Mouse (Mus musculus): ENCODE measurements around the gene Itga2b. TPM values are rescaled to one million over a fixed set of nuclear protein-coding genes. Genes with fewer than 3 reads are reported as not detected.
"Not testable (repeated sequence)": the region's sequence is repeated elsewhere in the genome, so short reads cannot be mapped to it uniquely, and the experiment has no call there.

Itga2b gene
- polyA plus RNA-seq, 1 experiment from 2014 or later = 10.1 TPM

DNA sequence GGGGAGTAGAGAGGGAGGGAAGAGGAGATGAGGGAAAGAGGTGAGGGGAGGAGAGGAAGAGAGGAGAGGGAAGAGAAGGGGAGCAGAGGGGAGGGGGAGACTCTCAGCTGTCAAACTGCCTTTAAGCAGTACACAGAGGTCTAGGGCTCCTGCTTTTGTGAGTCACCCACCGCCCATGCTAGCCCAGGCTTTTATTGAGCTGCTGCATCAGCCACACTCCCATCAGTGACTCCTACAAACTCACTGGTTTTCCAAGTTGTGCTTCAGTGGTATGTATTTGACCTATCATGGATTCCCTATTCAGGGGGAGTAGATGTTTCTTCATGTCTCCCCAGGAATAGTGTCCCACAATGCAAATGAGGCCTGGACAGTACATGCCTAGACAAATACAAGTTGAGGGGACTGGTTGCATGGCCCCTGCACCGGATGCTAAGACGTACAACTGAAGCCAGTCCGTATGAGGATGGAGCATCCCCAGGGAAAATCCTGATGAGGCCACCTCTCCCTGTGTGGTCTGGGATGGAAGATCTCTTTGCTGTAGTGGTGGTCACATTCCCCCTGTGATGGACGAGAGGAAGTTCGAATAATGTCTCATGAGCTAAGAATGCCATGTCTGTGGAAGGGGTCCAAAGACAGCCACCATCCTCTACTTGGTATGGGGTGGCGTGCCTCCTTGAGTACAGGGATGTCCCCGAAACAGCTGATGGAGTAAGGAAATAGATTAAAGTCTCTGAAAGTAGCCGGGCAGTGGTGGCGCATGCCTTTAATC, 54.7 kb downstream of the Itga2b start:
- no peaks in the 10 kb centered on the region for H3K9me3 ChIP-seq
- no peaks in the 10 kb centered on the region for H3K4me1 ChIP-seq (replicated peaks)
- H3K27me3 ChIP-seq = no peaks in the 10 kb centered on the region
- H3K4me3 ChIP-seq = no peak overlapping the region
- no peak overlapping the region for H3K27ac ChIP-seq (replicated peaks)
- WGBS = 72% methylated on average over 10 of the region's 10 CpGs
- H3K4me2 ChIP-seq = no peak overlapping the region
- ATAC-seq (ENCODE audit: low FRiP score, low read depth) = no peak
- no peaks in the 10 kb centered on the region for H3K36me3 ChIP-seq
- no peak overlapping the region for H3K9ac ChIP-seq

DNA sequence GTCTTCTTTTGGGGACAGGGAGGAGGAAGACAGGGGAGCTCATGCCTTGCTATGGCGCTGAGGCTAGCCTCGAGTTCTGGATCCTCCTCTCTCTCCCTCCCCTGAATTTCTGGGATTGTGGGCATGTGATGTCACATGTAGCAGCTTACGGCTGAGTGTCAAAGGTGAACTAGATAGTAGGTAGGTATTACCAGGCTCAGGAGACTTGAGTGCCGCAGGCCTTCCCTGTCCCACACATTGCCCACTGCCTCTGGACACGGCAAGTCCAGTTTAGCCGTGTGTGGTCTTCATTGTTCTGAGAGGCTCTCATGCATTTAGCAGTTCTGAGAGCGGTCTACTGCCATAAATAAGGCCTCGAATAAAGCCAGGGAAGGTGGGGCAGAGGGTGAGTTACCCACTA, 56.9 kb downstream of the Itga2b start:
- H3K27ac ChIP-seq (replicated peaks) = no peak overlapping the region
- ATAC-seq (ENCODE audit: low FRiP score, low read depth) = no peak
- peaks cover 7% of the 10 kb centered on the region for H3K4me1 ChIP-seq (replicated peaks)
- no peaks in the 10 kb centered on the region for H3K27me3 ChIP-seq
- no peak overlapping the region for H3K9ac ChIP-seq
- H3K9me3 ChIP-seq = no peaks in the 10 kb centered on the region
- H3K4me3 ChIP-seq = no peak overlapping the region
- H3K36me3 ChIP-seq = no peaks in the 10 kb centered on the region
- no peak overlapping the region for H3K4me2 ChIP-seq
- 79% methylated on average over 8 of the region's 8 CpGs for WGBS

DNA sequence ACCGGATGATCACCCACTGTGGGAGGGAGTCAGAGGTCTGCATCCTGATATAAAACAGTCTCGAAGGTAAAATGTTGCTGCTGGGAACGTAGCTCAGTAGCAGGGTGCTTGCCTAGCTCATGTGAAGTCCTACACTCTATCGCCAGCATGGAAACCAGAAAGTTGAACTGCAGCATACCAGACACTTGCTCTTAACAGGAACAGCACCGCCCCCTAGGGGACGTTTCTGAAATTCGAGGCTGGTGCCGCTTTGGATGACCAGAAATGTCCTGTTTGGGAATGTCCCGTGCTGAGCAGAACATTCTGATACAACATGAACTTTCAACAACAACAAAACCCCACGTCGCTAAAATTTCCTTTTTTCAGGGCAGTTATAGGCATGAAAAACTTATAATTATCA, 58.2 kb downstream of the Itga2b start:
- H3K4me1 ChIP-seq (replicated peaks) = peaks cover 13% of the 10 kb centered on the region
- no peaks in the 10 kb centered on the region for H3K9me3 ChIP-seq
- H3K36me3 ChIP-seq = no peaks in the 10 kb centered on the region
- H3K4me2 ChIP-seq = no peak overlapping the region
- H3K9ac ChIP-seq = no peak overlapping the region
- no peak overlapping the region for H3K27ac ChIP-seq (replicated peaks)
- WGBS = 6% methylated on average over 11 of the region's 11 CpGs
- no peaks in the 10 kb centered on the region for H3K27me3 ChIP-seq
- ATAC-seq (ENCODE audit: low FRiP score, low read depth) = no peak
- no peak overlapping the region for H3K4me3 ChIP-seq

DNA sequence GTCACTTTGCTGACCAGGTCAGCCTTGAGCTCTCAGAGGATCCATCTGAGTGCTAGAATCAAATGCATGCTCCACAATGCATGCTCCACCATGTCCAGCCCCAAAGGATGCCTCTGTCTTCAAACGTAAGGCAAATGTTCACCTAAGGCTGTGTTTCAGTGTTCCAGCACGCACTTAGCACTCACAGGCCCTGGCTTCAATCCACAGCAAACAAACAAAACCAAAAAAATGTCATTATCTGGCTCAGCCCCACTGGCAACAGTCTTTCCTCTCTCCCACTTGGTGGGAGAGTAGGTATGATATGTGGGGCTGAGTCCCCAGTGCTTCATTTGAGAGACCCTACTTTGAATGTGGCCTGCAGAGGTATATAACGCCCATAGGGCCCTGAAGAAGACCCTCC, 58.9 kb downstream of the Itga2b start:
- H3K9ac ChIP-seq = no peak overlapping the region
- H3K9me3 ChIP-seq = no peaks in the 10 kb centered on the region
- ATAC-seq (ENCODE audit: low FRiP score, low read depth) = no peak
- H3K27me3 ChIP-seq = no peaks in the 10 kb centered on the region
- H3K27ac ChIP-seq (replicated peaks) = no peak overlapping the region
- no peak overlapping the region for H3K4me2 ChIP-seq
- H3K4me3 ChIP-seq = no peak overlapping the region
- 71% methylated on average over 3 of the region's 3 CpGs for WGBS
- peaks cover 20% of the 10 kb centered on the region for H3K4me1 ChIP-seq (replicated peaks)
- no peaks in the 10 kb centered on the region for H3K36me3 ChIP-seq

DNA sequence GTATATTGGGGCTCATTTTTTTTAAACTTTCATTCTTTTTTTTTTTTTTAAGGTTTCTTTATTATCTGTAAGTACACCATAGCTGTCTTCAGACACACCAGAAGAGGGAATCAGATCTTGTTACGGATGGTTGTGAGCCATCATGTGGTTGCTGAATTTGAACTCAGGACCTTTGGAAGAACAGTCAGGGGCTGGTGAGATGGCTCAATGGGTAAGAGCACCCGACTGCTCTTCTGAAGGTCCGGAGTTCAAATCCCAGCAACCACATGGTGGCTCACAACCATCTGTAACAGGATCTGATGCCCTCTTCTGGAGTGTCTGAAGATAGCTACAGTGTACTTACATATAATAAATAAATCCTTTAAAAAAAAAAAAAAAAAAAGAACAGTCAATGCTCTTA, 59.6 kb downstream of the Itga2b start:
- H3K4me2 ChIP-seq; ATAC-seq (ENCODE audit: low FRiP score, low read depth); H3K27me3 ChIP-seq; H3K9me3 ChIP-seq; H3K27ac ChIP-seq (replicated peaks); H3K36me3 ChIP-seq; H3K4me3 ChIP-seq; H3K9ac ChIP-seq: not testable (repeated sequence)
- H3K4me1 ChIP-seq (replicated peaks) = peaks cover 27% of the 10 kb centered on the region
- WGBS = 93% methylated on average over 3 of the region's 3 CpGs

DNA sequence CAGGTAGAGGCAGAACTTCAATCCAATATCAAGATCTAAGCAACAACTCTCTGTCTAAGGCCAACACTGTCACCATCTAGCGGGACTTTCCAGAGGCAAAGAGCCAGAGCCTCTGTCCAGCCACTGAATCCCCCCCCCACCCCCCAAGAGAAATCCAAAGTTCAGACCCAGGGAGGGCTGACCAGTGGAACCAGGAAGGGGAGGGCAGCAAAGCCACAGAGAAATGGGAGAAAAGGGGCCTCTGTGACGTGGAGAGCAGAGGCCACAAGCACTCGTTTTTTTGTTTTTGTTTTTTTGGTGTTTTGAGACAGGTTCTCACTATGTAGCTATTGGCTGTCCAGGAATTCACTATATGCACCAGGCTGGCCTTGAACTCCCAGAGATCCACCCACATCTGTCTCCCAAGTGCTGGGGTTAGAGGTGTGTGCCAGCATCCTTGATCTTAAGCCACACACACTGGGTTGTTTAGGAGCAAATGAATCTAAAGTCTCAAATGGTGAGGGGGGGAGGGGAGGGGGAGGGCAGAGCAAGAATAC, 60.1 kb downstream of the Itga2b start:
- Histone ChIP-seq H3K4me2 (no peak overlapping the region), H3K27ac (replicated peaks) (no peak overlapping the region), H3K36me3 (no peaks in the 10 kb centered on the region), H3K9me3 (no peaks in the 10 kb centered on the region), H3K4me1 (replicated peaks) (peaks cover 31% of the 10 kb centered on the region), H3K27me3 (no peaks in the 10 kb centered on the region), H3K9ac (no peak overlapping the region), H3K4me3 (no peak overlapping the region)
- WGBS = 78% methylated on average over 3 of the region's 3 CpGs
- no peak for ATAC-seq (ENCODE audit: low FRiP score, low read depth)

DNA sequence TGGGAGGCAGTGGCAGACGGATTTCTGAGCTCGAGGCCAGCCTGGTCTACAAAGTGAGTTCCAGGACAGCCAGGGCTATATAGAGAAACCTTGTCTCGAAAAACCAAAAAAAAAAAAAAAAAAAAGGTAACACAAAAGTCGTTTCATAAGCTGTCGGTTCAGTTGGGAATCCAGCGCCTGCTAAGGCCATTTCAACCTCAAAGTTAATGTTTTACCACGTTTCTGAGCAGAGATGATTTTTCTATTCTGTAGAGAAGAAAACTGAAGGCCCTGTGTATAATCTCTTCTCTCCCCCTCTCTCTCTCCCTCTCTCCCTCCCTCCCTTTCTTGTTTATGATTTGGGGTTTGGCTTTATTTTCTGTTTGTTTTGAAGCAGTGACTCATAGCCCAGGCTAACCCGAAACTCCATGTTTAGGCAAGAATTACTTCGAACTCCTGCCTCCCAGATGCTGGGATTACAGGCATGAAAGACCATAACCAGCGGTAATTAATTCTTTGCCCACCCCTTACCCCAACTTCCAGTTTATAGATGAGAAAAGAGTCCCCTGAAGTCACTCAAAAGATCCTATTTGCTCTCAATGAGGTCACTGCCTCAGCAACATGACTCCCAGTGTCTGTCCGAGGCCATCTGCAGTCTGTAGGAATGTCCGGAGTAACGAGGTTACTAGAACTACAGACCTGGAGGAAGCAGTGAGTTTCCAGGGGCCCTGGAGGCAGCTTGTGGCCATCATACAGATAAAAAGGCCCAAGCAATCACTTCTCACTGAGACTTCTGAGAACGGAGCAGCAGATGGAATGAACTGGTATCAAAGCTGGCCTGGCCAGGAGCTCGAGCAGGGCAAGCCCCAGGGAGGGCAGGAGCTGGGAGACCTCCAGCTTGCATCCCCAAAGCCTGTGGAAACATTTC, 60.8 kb downstream of the Itga2b start:
- peak overlapping the region; percentile 85 for H3K27ac ChIP-seq (replicated peaks)
- H3K9me3 ChIP-seq = no peaks in the 10 kb centered on the region
- no peak overlapping the region for H3K9ac ChIP-seq
- H3K27me3 ChIP-seq = no peaks in the 10 kb centered on the region
- H3K36me3 ChIP-seq = peaks cover 2% of the 10 kb centered on the region; the same call in 1 of the 2 replicates
- peaks cover 38% of the 10 kb centered on the region for H3K4me1 ChIP-seq (replicated peaks)
- 46% methylated on average over 15 of the region's 15 CpGs for WGBS
- H3K4me2 ChIP-seq = peak overlapping the region; percentile 82
- no peak for ATAC-seq (ENCODE audit: low FRiP score, low read depth)
- peak overlapping the region; percentile 66 for H3K4me3 ChIP-seq

DNA sequence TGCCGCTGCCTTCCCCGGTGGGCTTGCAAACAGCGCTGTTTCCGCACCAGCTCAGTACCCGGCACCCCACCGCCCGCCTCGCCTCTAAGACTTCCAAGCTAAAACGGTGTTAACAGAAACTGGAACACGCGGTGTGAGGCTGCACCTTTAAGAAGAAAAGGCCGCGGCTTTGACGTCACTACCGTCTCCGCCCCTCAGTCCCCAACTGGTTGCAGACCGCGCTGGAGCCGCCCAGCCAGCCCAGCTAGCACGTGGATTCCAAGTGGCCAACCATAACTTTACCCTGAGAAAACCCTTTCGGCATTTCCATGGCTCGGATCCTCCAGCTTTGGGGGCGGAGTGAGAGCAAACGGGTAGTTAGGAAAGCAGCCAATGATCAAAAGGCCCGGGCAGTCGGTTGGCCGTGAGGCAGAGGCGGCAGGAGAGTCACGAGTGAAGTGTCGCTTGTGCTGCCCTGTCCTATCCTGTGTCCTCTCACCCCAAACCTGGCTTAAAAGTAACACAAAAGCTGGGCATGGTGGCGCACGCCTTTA, 61.5 kb downstream of the Itga2b start:
- peaks cover 7% of the 10 kb centered on the region for H3K36me3 ChIP-seq
- peak overlapping the region; percentile 82 for H3K4me2 ChIP-seq
- H3K27me3 ChIP-seq = no peaks in the 10 kb centered on the region
- H3K9ac ChIP-seq = no peak overlapping the region
- H3K4me1 ChIP-seq (replicated peaks) = peaks cover 38% of the 10 kb centered on the region
- ATAC-seq (ENCODE audit: low FRiP score, low read depth) = peak; percentile 94
- WGBS = under 1% methylated on average over 32 of the region's 32 CpGs
- H3K4me3 ChIP-seq = peak overlapping the region; percentile 66
- no peaks in the 10 kb centered on the region for H3K9me3 ChIP-seq
- peak overlapping the region; percentile 85 for H3K27ac ChIP-seq (replicated peaks)

DNA sequence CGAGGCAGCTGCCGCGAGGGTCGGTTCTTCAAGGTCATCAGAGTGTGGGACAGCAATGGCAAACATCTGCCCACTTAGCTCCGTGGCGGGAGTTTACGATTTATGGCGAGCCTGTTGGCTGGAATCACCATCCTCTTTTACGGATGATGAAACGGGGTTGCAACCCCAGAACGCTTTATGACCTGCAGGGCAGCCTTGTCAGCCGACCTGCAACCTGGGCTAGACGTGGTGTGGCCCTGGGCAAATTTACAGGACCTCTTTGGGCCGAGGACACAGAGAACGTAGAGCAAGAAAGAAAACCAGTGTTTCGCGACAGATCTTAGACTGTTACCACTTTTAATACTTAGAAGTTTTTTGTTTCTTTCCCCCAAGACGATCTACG, 62.1 kb downstream of the Itga2b start, which contains the start of gene Slc25a39:
Gene Slc25a39, minus strand, starts transcription at position 113 of the 382 bp plus-strand sequence.
- H3K4me2 ChIP-seq = peak within 1 kb of the TSS; percentile 82
- H3K9me3 ChIP-seq = no peaks in the 10 kb centered on the region
- peak within 1 kb of the TSS; percentile 66 for H3K4me3 ChIP-seq
- ATAC-seq (ENCODE audit: low FRiP score, low read depth) = no peak
- peak within 1 kb of the TSS; percentile 85 for H3K27ac ChIP-seq (replicated peaks)
- H3K9ac ChIP-seq = peak within 1 kb of the TSS; percentile 72
- H3K4me1 ChIP-seq (replicated peaks) = peaks cover 38% of the 10 kb centered on the region
- H3K27me3 ChIP-seq = no peaks in the 10 kb centered on the region
- under 1% methylated on average over 19 of the region's 19 CpGs for WGBS
- H3K36me3 ChIP-seq = peaks cover 13% of the 10 kb centered on the region

DNA sequence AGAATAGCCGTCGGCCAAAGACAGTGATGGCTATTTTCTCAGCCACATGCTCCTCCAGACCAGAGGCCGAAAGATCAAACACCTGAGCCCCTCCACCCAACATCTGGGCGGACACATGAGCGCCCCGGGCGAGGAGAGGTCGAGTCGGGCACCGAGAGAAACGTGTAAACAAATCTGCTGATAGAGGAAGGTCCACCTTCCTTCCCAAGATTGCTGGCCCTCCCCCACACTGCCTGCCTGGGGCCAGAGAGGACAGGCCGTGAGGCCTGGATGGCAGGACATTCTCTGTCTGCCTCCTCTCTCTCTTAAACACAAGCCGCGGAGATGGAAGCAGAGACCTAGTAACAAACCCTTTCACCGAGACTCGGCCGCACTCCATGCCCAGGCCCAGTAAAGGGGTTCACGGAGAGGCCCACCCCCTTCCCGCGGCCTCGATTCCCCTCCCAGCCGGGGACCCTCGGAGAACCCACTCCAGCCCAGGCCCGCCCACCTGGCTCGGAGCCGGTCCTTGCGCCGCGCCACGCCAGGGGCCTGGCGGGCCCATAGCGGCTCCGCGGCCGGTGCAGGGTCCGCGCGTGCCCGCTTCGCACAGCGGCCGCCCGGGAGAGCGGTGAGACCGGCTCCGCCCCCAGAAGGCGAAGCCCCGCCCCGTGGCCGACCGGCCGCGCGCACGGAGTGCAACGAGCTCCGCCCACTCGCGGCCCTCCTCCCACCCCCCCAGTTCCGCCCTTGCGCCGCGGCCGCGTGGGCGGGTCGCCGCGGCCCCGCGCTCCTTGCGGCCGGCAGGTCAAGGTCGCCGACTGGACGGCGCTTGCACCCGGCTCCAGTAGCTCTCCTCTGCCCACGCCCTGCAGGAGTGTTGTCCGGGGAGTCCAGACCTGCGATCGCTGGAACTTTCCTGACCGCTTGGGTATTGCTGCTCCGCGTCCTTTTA, 62.8 kb downstream of the Itga2b start:
- Histone ChIP-seq H3K9me3 (no peaks in the 10 kb centered on the region), H3K4me3 (peak overlapping the region; percentile 66), H3K9ac (peak overlapping the region; percentile 72), H3K27ac (replicated peaks) (peak overlapping the region; percentile 85), H3K36me3 (peaks cover 19% of the 10 kb centered on the region), H3K27me3 (no peaks in the 10 kb centered on the region), H3K4me2 (peak overlapping the region; percentile 82), H3K4me1 (replicated peaks) (peaks cover 38% of the 10 kb centered on the region)
- under 1% methylated on average over 82 of the region's 85 CpGs for WGBS
- ATAC-seq (ENCODE audit: low FRiP score, low read depth) = peak; percentile 76

DNA sequence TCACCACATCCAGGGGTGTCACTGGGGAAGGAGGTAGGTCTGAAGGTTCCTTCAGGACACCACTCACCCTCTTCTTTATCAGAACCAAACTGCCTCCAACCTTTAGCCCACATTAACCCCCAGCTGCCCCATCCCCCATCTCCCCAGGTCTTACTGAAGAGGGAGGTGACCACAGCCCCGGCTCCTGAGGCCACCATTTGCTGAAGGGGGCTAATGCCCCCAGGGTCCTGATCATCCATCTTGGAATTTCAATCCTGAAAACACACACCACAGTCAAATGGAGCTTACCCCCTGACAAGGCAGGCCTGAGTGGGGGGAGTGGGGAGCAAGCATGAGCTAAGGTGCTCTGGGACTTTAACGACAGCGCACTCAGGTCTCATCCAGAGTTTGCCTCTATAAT, 63.5 kb downstream of the Itga2b start:
- Histone ChIP-seq H3K36me3 (peaks cover 20% of the 10 kb centered on the region), H3K27me3 (no peaks in the 10 kb centered on the region), H3K9me3 (no peaks in the 10 kb centered on the region), H3K4me2 (peak overlapping the region; percentile 82), H3K4me1 (replicated peaks) (peaks cover 38% of the 10 kb centered on the region), H3K9ac (peak overlapping the region; percentile 72), H3K27ac (replicated peaks) (peak overlapping the region; percentile 85), H3K4me3 (peak overlapping the region; percentile 66)
- WGBS = 13% methylated on average over 3 of the region's 3 CpGs
- ATAC-seq (ENCODE audit: low FRiP score, low read depth) = no peak
